Mouse (Mus musculus) erythroblast, embryonic 14.5 days (primary cell): Measurements from ENCODE around the gene Tmem255a. TPM values are rescaled to one million over a fixed set of nuclear protein-coding genes. Genes with fewer than 3 reads are reported as not detected.
A peak's percentile ranks its signal among the peaks of the same experiment; 100 is the strongest.
"Not testable (repeated sequence)": the region's sequence is repeated elsewhere in the genome, so short reads cannot be mapped to it uniquely, and the experiment has no call there.

Source experiments
- H3K27me3 ChIP-seq: 2 replicates; pipeline ENCODE4 v1.6.1; 2012; ENCODE audit warnings: inconsistent platforms; ENCODE audit not compliant: control insufficient read depth
- H3K36me3 ChIP-seq: 2 replicates; pipeline ENCODE4 v1.6.1; 2012; ENCODE audit warnings: mild to moderate bottlenecking, inconsistent platforms; ENCODE audit not compliant: control insufficient read depth
- H3K4me1 ChIP-seq: 2 replicates; pipeline ENCODE4 v1.6.1; 2012; ENCODE audit warnings: inconsistent platforms; ENCODE audit not compliant: control insufficient read depth
- H3K4me3 ChIP-seq: replicated peaks from 2 replicates; pipeline ENCODE3; 2012; ENCODE audit warnings: moderate library complexity, mild to moderate bottlenecking, inconsistent platforms
- H3K9me3 ChIP-seq: 2 replicates; pipeline ENCODE4 v1.6.1; 2012; ENCODE audit warnings: low read length, inconsistent platforms, mixed read lengths; ENCODE audit not compliant: control insufficient read depth
- GATA1 ChIP-seq: IDR thresholded peaks from 2 replicates; pipeline ENCODE4 v1.6.1; 2012; ENCODE audit warnings: low read length, inconsistent platforms, mixed read lengths
- TAL1 ChIP-seq: IDR thresholded peaks from 3 replicates; pipeline ENCODE4 v1.6.1; 2012; ENCODE audit warnings: low read length, inconsistent platforms, mixed read lengths
- polyA plus RNA-seq: library from polyadenylated mRNA; stranded (reverse); fragments of >175 nt; gene quantifications from 2 replicates; pipeline ENCODE4 v1.2.3, GENCODE M21; 2012

Gene Tmem255a
- polyA plus RNA-seq, 1 experiment: not detected

DNA sequence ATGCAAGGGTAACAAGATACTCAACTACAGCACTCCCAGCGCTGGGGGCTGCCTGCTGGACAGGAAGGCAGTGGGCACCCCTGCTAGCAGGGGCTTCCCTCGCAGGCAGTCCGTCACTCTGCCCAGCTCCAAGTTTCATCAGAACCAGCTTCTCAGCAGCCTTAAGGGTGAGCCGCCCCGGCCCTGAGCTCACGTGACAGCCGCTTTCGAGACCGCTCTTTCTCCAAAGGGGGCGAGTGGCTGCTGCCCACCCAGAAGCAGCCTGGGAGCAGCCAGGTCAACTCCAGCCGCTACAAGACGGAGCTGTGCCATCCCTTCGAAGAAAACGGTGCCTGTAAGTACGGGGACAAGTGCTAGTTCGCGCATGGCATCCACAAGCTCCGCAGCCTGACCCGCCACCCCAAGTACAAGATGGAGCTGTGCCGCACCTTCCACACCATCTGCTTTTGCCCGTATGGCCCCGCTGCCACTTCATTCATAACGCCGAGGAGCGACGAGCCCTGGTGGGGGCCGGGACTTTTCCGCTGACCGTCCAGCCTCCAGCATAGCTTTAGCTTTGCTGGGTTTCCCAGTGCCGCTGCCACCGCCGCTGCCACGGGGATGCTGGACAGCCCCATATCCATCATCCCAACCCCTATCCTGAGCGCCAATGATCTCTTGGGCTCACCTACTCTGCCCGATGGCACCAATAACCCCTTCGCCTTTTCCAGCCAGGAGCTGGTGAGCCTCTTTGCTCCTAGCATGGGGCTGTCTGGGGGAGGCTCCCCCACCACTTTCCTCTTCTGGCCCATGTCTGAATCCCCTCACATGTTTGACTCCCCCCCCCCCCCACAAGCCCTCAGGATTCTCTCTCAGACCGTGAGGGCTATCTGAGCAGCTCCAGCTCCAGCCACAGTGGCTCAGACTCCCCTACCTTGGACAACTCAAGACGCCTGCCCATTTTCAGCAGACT is 71.3 kb downstream of the Tmem255a start:
- H3K4me3 ChIP-seq: peak overlapping the region; percentile 22
- peaks cover 5% of the 10 kb centered on the region for H3K4me1 ChIP-seq
- TF ChIP-seq GATA1 (no peak), TAL1 (no peak)
- no peaks in the 10 kb centered on the region for H3K36me3 ChIP-seq
- peaks cover 22% of the 10 kb centered on the region for H3K27me3 ChIP-seq
- peaks cover 3% of the 10 kb centered on the region for H3K9me3 ChIP-seq

DNA sequence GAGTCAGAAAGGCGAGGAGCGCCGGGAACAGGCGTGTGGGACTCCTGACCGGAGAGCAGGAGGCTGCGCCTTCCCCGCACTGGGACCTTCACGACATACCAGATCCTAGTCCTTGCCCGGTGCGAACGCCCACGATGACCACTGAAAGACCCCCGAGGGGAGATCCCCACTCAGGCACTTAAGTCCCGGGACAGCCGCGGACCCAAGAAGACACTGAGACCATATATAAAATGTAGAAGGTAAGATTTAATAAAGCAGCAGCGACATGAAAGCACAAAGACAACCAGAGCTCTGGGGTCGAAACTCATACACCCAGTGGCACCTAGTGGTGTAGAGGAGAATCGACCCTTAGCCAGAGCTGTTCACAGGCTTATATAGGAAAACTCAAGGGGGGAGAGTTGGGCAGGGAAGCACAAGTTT is 72.3 kb downstream of the Tmem255a start:
- not testable (repeated sequence) for H3K4me1 ChIP-seq, H3K36me3 ChIP-seq, H3K9me3 ChIP-seq, H3K4me3 ChIP-seq
- H3K27me3 ChIP-seq: peaks cover 22% of the 10 kb centered on the region

DNA sequence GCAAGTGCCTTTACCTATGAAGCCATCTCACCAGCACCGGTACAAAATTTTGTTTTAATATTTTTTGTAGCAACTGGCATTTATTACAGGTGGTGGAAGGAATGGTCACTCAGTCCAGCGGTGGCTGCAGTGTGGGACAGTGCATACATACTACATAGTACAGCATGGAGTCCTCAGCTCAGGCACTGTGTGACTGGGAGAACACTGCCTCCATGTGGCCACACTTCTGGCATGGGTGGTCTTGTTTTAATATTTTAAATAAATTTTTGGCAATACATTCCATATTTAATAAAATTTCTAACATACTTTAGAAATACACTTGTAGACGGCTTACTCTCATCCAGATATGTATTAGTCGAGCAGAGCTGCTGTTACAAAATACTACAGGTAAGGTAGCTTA is 85.6 kb downstream of the Tmem255a start:
- no peaks in the 10 kb centered on the region for H3K4me1 ChIP-seq
- no peak overlapping the region for H3K4me3 ChIP-seq
- H3K27me3 ChIP-seq: no peaks in the 10 kb centered on the region
- no peak for TF ChIP-seq TAL1
- TF ChIP-seq GATA1: no peak
- H3K36me3 ChIP-seq: no peaks in the 10 kb centered on the region
- no peaks in the 10 kb centered on the region for H3K9me3 ChIP-seq

DNA sequence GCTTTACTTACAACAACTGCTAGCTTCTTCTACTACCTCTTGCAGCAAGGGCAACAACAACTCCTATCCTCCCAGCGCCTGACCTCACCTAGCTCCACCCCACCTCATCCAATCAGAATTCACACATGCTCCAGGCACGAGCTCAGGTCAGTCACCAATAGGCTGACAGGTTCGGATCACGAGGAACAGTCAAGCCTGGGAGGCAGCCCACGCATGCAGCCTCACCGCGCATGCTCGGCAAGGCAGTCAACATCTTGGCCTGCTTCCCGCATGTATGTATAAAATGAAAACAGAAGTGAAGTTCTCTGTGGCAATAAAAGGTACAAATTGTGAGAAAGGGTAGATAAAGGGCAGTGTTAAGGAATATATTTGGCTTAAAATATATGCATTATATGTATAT is 86.2 kb downstream of the Tmem255a start:
- TF ChIP-seq TAL1 (no peak), GATA1 (no peak)
- Histone ChIP-seq H3K9me3 (no peaks in the 10 kb centered on the region), H3K27me3 (no peaks in the 10 kb centered on the region), H3K4me1 (no peaks in the 10 kb centered on the region), H3K36me3 (no peaks in the 10 kb centered on the region), H3K4me3 (no peak overlapping the region)

DNA sequence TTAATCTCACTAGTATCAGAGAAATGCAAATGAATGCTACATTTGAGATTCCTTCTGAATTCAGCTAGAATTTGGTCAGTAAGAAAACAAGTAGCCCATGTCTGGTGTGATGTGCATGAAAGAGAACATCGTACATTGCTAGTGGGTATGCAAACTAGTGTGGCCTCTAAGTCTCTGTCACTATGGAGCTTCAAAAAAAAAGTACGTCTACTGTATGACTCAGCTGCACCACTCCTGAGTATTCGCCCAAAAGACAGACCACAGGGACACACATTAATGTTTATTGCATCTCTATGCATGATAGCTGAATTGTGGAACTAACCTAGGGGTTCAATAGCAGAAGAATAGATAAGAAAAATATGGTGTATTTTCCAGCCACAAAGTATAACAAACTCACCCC is 86.9 kb downstream of the Tmem255a start:
- H3K9me3 ChIP-seq: no peaks in the 10 kb centered on the region
- H3K4me1 ChIP-seq: no peaks in the 10 kb centered on the region
- TF ChIP-seq GATA1 (no peak), TAL1 (no peak)
- H3K36me3 ChIP-seq: no peaks in the 10 kb centered on the region
- H3K4me3 ChIP-seq: no peak overlapping the region
- no peaks in the 10 kb centered on the region for H3K27me3 ChIP-seq

DNA sequence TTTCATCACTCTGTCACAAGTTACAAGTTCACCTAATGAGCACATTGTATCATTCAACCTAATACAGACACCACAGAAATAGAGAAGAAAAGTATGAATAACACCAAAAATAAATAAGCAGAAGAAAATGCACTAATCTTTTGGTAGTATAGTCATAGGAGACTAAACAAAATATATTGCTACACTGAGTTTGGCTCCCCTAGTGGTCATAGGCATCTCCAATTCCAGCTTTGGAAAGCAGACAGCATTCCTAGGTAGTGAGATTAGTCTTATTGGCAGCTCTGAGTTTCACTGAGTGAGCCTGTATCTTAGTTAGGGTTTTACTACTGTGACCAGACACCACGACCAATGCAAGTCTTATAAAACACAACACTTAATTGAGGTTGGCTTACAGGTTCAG is 93.1 kb downstream of the Tmem255a start:
- H3K36me3 ChIP-seq: no peaks in the 10 kb centered on the region
- TF ChIP-seq TAL1: no peak
- no peak for TF ChIP-seq GATA1
- no peak overlapping the region for H3K4me3 ChIP-seq
- no peaks in the 10 kb centered on the region for H3K27me3 ChIP-seq
- H3K4me1 ChIP-seq: no peaks in the 10 kb centered on the region
- no peaks in the 10 kb centered on the region for H3K9me3 ChIP-seq

Other genes starting within 250 kb of the Tmem255a start
- not detected in 2 replicates for gene Btg1-ps1, start 233.6 kb downstream of the Tmem255a start, polyA plus RNA-seq
- gene Btg1-ps2, start 209.3 kb downstream of the Tmem255a start, polyA plus RNA-seq: not detected in 2 replicates
- not detected in 2 replicates for gene Rhox10, start 186.0 kb downstream of the Tmem255a start, polyA plus RNA-seq
- not detected in 2 replicates for gene Rhox11, start 167.3 kb downstream of the Tmem255a start, polyA plus RNA-seq
- not detected in 2 replicates for gene Rhox12, start 141.5 kb downstream of the Tmem255a start, polyA plus RNA-seq
- not detected in 2 replicates for gene Rhox13, start 131.2 kb downstream of the Tmem255a start, polyA plus RNA-seq
- gene Zbtb33, start 62.6 kb downstream of the Tmem255a start, polyA plus RNA-seq: 0.01 and 0.02 TPM in 2 replicates
- not detected in 2 replicates for gene Atp1b4, start 63.7 kb upstream of the Tmem255a start, polyA plus RNA-seq
- 0.10 and 0.18 TPM in 2 replicates for gene Lamp2, start 204.0 kb upstream of the Tmem255a start, polyA plus RNA-seq